Mouse (Mus musculus): ENCODE data around the gene Resp18. TPM values are rescaled to one million over a fixed set of nuclear protein-coding genes. Genes with fewer than 3 reads are reported as not detected.

Resp18 gene
- total RNA-seq (2021) = not detected
- long read RNA-seq, experiment 1 = 0 reads
- long read RNA-seq, experiment 2 = 0 reads

GRCm38 (mm10) chr1:75278228-75278627 is at the start of gene Resp18:
Resp18 (minus strand) TSS chr1:75278415.
- DNase-seq = no peak

- no peak for DNase-seq
These were observed 49.2 kb upstream of the Resp18 start for GRCm38 (mm10) chr1:75327461-75327860.

- DNase-seq = no peak
These were observed 41.0 kb upstream of the Resp18 start for GRCm38 (mm10) chr1:75319166-75319565.

- DNase-seq = no peak
These were observed 40.5 kb upstream of the Resp18 start for GRCm38 (mm10) chr1:75318736-75319135.

- no peak for DNase-seq
These were observed 40.1 kb upstream of the Resp18 start for GRCm38 (mm10) chr1:75318301-75318700.

- DNase-seq = peak; percentile 100
These were observed 39.3 kb upstream of the Resp18 start, which contains the start of gene Dnpep for GRCm38 (mm10) chr1:75317241-75318201. Dnpep (minus strand) TSS chr1:75317990.

- peak; percentile 86 for DNase-seq
These were observed 38.6 kb upstream of the Resp18 start for GRCm38 (mm10) chr1:75316861-75317240.

- DNase-seq = peak; percentile 17
These were observed 37.5 kb upstream of the Resp18 start for GRCm38 (mm10) chr1:75315456-75316365.

GRCm38 (mm10) chr1:75315011-75315410 is 36.8 kb upstream of the Resp18 start:
- no peak for DNase-seq

- DNase-seq = no peak
These were observed 33.5 kb upstream of the Resp18 start for GRCm38 (mm10) chr1:75311694-75312093.

GRCm38 (mm10) chr1:75304662-75305061 is 26.4 kb upstream of the Resp18 start:
- no peak for DNase-seq

GRCm38 (mm10) chr1:75294294-75294693 is 16.1 kb upstream of the Resp18 start:
- no peak for DNase-seq

GRCm38 (mm10) chr1:75293331-75293701 is 15.1 kb upstream of the Resp18 start:
- no peak for DNase-seq

GRCm38 (mm10) chr1:75292476-75293330 is 14.5 kb upstream of the Resp18 start:
- no peak for DNase-seq

GRCm38 (mm10) chr1:75291321-75291720 is 13.1 kb upstream of the Resp18 start:
- no peak for DNase-seq

GRCm38 (mm10) chr1:75290582-75290981 is 12.4 kb upstream of the Resp18 start:
- no peak for DNase-seq

- no peak for DNase-seq
These were observed 11.7 kb upstream of the Resp18 start for GRCm38 (mm10) chr1:75289888-75290431.

- DNase-seq = no peak
These were observed 11.2 kb upstream of the Resp18 start for GRCm38 (mm10) chr1:75289376-75289775.

GRCm38 (mm10) chr1:75284911-75285310 is 6.7 kb upstream of the Resp18 start:
- no peak for DNase-seq

GRCm38 (mm10) chr1:75283017-75283416 is 4.8 kb upstream of the Resp18 start:
- no peak for DNase-seq

Data from gastrocnemius, postnatal 25 days (tissue).